Mouse (Mus musculus): ENCODE measurements around the gene Ampd3.

GRCm38 (mm10) chr7:110853611-110854010, 85.6 kb downstream of the Ampd3 start:
- no peak for TF ChIP-seq POLR2A (IDR thresholded peaks at IDR 0.05; ENCODE audit: insufficient read depth, low read depth, low read length)
- no peak for TF ChIP-seq CTCF (IDR thresholded peaks at IDR 0.05; ENCODE audit: insufficient read depth, low read depth, low read length)
